Mouse (Mus musculus): ENCODE data around the gene Cacna1s.

Gene Cacna1s

DNA sequence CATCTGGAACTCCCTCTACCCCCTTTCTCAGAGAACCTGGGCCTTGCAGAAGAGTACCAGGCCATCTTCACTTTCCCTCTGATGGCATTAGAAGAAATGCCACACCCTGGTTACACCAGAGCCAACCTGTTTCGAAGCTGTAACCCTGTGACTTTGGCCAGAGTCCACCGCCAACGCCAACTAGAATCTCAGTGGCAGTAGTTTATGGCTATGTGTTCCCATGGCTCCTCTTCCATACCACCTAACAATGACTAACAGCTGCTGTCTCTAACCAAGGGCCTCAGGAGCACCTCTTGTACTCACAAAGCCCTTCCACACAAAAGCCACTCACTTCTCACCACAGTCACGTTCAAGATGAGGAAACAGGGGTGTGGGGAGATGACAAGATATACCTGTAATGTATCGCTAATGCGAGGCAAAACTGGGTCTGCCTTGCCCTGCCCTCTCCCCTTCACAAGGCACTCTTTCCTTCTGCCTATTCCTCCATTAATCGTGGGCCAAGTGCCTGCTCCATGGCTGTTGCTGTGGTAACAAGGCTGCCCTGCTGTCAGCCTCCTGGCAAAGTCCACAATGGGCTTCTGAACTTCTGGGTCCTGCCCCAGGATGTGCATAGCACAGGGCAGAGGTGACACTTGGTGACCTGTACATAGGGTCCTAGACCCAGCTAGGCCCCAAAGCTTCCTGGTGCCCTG, 67.2 kb downstream of the Cacna1s start:
- DNase-seq: no peak

GRCm38 (mm10) chr1:136120263-136120603, 67.7 kb downstream of the Cacna1s start:
- no peak for DNase-seq

DNA sequence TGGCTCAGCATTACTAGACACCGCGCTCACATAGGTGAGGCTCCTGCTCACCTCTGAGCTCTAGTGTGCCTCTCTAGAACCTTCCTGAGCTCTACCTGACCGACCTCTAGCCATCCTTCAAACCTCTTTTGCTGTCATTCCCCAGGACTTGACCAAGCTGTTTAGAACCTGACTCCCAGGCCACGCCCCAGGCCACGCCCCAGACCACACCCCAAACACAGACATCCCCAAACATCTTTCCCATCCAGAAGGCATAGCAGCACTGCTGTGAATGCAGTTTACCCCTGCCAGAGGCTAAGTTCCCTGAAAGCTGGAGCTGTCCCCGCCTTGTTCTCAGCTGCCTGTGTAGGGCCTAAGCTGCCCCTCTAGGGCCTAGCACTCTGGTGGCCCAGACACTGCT, 68.2 kb downstream of the Cacna1s start:
- DNase-seq: no peak

DNA sequence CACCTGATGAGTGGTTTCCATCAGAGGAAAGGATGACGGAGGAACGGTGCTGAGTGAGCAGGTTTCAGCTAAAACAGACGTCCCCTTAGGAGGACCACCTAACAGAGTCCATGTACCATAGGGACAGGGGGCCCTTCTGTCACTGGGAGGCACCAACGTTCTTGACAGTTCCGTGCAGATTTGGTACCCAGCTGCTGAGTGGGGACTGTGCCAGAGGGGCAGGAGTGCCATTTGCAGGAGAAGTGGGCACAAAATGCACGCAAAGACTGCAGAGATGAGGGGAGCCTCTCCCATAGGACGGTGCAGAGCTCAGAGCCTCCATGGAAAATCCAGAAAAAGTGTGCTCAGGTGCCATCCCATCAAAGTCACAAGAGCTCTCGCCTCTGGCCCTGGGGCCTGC, 69.5 kb downstream of the Cacna1s start:
- DNase-seq: no peak

GRCm38 (mm10) chr1:136126159-136126765, 73.7 kb downstream of the Cacna1s start:
- no peak for DNase-seq

- DNase-seq: peak; percentile 48
Measured at GRCm38 (mm10) chr1:136126895-136127294, 74.3 kb downstream of the Cacna1s start.

DNA sequence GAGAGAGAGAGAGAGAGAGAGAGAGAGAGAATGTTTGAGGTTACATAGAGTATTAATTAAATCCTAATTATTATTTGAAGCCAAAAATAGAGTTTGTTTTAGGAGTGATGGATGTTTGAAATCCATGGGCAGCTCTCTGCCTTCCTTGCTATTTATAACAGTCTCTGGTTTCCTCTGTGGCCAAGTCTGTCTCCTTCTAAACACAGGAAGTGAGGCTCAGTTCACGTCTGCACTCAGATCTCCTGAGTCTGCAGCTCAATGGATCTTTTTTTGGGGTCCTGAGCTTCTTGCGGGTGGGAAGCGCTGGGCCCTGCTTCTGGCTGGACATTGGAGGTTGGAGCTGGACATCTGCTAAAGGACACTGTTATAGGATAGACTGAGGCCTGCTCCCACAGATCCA, 75.3 kb downstream of the Cacna1s start:
- no peak for DNase-seq

DNA sequence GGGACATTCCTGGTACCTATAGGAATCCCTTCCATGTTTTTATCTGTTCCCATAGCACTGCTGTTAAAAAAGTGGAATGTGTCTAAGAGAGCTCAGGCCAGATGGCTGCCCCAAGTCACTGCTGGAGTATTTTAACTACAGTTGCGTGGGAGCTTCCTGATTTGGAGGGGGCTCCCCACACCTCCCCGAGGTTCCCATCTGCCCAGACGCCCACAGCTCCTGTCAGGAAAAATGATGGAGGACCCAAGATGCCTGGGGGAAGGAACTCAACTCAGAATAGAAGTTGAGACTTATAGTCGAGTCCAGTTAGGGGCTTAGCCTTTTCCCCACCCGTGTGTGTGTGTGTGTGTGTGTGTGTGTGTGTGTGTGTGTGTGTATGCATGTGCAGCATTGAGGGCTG, 75.9 kb downstream of the Cacna1s start:
- no peak for DNase-seq

GRCm38 (mm10) chr1:136128944-136129589, 76.5 kb downstream of the Cacna1s start:
- DNase-seq: no peak

DNA sequence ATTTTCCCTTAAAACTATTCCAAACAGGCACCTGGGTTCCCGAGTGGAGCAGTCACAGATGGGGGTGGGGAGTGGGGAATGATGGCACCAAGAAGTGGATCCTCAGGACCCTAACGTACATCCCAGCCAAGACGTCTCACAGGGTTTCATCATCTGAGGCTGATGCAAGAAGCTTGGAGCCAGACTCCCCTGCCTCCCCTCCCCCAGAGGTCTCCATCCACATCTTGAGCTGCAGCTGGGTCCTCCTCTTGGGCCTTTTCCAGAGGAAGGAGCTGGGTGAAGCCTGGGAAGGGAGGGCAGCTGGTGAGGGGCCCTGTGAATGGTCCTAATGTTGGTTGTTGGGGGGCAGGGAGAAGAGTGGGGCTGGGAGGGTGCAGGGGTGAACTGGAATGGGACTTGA, 77.6 kb downstream of the Cacna1s start:
- no peak for DNase-seq

DNA sequence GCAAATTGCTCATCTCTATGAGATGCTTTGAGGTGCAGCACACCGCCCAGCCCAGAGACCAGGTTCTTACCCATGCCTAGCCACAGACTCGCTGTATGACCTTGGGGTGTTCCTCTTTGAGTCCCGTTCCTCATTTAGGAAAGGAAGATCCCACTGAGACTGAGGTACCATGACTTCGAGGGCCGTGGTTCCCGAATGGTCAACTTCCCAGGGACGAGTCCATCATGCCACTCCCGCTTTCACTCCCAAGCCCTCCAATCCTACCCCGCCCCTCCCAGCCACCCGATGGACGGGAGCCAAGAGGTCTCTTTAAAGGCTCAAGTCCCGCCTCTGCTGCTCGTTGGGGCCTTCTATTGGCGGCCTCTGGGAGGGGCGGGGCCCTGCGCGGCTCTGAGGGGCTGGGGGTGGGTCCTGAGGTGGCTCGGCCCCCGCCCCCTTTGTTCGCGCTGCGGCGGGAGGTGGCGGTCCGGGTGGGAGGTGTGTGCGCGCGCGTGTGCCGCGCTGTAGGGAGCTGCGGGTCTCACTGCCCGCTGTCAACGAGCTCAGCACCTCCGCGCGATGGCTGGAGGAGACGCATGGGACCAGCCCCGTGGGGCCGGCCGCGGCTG, 78.5 kb downstream of the Cacna1s start, which contains the start of gene Kif21b:
Gene Kif21b (plus strand): TSS at position 439 of the 608 bp plus-strand sequence.
- peak; percentile 75 for DNase-seq

DNA sequence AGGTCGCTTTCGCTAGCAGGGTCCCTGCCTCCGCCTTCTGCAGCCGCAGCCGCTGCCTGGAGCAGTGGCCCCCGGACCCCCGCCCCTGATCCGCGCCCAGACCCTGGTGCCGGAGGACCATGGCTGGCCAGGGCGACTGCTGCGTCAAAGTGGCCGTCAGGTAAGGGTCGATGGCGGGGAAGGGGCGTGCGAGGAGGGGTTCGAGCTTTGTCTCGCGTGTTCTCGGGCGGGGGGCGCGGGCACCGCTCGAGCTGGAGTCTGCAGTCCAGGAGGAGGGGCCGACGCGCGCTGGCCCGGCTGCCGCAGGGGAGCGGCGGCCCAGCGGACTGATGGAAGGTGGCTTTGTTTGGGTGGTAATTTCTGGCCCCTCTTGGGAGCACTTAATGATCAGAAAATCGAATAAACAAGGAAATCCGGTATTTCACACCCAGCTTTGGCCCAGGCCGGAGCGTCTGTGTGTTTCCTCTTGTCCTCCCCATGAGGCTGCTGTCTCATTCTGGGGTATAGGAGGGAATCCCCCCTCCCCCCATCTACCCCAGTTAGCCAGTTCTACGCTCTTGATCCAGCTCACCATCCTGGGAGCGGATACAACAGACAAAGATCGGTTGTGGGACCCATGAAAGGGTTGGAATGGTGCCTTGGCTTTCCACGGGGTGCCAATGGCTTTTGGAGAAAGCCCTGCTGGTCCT, 79.2 kb downstream of the Cacna1s start:
- no peak for DNase-seq

- DNase-seq: no peak
Measured at GRCm38 (mm10) chr1:136132386-136133201, 80.0 kb downstream of the Cacna1s start.

DNA sequence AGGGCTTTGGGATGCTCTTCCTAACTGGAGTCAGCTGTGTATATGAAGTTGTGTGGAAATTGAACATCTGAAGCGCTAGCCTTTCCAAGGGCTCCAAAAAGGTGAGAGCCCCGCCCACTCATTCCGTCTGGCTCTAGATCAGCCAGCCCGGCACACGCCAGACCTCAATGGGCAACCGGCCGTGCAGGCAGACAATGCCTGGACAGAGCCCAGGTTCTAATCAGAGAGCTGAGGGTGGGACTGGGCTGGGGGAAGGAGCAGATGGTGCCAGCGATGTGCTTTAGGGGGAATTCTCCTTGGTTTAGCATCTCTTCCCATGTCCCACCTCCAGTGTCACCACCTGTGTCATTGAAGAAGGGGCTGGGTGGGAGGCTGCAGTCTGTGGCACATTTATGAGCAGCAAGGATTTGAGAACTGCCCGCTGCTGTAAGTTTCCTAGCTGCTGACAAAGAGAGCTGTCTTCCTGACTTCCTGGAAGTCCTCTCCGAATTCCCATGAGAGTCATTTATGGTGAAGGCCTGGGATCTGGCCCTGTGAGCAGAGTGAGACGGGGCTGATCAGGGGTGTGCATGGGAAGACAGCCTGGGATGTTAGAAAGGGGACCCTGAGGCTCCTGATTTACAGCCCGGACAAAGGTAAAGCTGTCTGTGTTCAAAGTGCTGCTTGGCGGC, 81.2 kb downstream of the Cacna1s start:
- DNase-seq: no peak

GRCm38 (mm10) chr1:136134547-136134946, 82.0 kb downstream of the Cacna1s start:
- DNase-seq: no peak

DNA sequence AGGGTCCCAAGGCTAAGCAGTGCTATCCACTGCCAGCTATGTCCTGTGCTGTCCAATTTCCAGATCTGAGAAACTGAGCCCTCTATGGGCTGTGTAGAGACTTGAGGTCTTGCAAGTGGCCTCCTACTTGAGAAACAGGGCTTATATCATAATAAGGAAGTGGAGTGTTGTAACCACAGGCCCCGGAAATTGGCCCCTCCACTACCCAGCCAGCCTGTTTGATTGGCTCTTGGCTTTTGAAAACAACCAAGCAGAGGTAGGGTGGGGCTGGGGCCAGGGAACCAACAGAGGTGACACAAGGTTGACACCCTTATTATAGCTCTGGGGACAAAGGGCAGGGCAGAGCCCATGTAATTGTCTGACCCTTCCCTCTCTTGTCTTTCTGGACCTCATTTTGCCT, 82.5 kb downstream of the Cacna1s start:
- no peak for DNase-seq

DNA sequence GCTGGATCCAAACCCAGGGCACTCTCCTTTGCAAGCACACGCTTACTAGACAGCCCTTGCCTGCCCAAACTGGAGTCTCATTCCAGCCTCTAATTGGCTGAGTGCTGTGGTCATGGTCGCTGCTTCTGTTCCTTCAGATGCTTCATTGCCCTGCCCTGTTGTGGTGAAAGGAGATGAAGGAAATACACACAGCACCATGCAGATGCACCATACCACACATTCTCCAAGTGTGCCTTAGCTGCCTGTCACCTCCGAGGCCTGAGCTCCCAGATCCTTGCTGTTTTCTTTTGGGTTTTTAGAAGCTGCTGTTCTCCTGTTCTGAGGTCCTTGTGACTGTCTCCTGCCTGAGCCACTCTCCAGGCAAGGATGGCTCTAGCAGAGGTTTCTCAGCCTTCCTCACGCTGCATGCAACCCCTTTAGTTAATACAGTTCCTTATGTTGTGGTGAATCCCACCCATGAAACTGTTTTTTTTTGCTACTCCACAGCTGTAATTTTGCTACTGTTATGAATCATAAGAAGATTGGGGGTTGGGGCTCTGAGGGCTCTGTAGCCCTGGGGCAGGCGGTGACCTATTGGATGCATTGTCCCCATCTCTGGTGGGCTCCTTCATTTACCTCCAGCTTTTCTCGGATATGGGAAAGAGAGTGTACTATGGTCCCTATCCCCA, 83.4 kb downstream of the Cacna1s start:
- no peak for DNase-seq

DNA sequence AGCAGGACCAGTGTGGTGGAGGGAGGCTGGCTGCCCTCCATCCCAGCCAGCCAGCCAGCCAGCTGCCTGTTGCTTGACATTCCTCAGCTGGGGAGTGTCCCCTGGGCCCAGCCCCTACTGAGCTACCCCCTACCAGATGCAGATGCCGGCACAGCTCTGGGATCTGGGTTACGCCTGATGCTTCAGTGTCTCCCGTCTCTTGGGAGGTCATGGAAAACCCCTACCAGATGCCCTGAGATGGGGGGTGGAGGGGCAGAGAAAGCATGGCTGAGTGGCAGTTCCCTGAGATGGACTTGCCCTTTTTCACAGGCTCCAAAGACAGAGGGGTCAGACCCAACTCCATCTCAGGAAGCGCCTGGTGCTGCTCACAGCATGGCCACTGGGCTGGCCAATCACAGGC, 84.0 kb downstream of the Cacna1s start:
- no peak for DNase-seq

GRCm38 (mm10) chr1:136137071-136137531, 84.6 kb downstream of the Cacna1s start:
- DNase-seq: no peak

DNA sequence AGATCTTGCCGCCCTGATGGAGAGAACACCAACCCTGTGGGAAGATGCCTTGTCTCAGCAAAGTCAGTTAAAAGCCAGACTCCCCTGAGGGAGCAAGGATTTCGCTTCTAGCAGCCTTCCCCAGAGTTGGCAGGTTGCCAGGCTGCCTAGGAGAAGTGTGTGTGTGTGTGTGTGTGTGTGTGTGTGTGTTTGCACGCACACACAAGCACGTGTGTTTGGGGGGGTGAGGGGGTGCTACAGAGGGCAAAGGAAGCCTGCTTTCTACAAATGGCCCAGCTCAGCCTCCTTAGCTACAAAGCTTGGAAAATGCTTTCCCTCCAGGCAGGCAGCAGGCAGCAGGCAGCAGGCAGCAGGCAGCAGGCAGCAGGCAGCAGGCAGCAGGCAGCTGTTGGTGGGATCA, 85.0 kb downstream of the Cacna1s start:
- DNase-seq: no peak

- DNase-seq: no peak
Measured at GRCm38 (mm10) chr1:136138191-136138830, 85.8 kb downstream of the Cacna1s start.
